Mouse (Mus musculus) testis, adult 2 months (tissue): ENCODE measurements at regions not wholly inside any gene's neighbourhood (a gene's known extent, or its start where the extent isn't known, plus 50 kb on each side); places are given as distances from the start of the nearest gene placed in this dataset.

ENCODE experiments used
- CTCF ChIP-seq: fragments of 200-500 bp; IDR thresholded peaks from 2 replicates; pipeline ENCODE4 v1.5.1; 2012; ENCODE audit warnings: low read depth, mild to moderate bottlenecking, inconsistent platforms, low read length, moderate library complexity; ENCODE audit not compliant: control insufficient read depth, insufficient read depth, insufficient replicate concordance
- POLR2A ChIP-seq: fragments of 200-500 bp; IDR thresholded peaks from 2 replicates; pipeline ENCODE4 v1.6.1; 2012; ENCODE audit warnings: low read depth, mild to moderate bottlenecking, inconsistent platforms, low read length, moderate library complexity; ENCODE audit not compliant: control insufficient read depth

DNA sequence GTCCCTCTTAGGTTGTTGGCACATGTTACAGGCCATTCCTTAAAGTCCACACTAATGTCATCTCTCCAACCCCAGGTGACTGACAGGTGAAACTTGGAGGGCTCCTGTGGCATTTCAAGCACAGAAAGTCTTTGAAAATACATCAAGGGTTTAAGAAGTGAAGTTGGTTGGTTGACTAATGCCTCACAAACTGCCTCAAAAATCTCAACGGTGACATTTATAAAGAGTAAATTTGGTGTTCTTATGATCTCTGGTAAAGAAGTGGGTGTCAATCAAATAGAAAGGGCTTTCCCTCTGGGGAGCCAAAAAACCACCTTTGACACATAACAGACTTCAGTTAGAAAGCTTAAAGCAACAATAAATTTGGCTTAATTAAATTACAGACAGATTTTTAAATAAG lies 85.2 kb upstream of the Eomes start:
- TF ChIP-seq CTCF (no peak), POLR2A (no peak)
